Mouse (Mus musculus) kidney, embryonic 14.5 days (tissue): ENCODE data around the gene Rdh12. TPM values are rescaled to one million over a fixed set of nuclear protein-coding genes. Genes with fewer than 3 reads are reported as not detected.

Experiments used
- ATAC-seq: fragments of 200-750 bp; cut with Nextera tagmentation; 2 replicates; pipeline ENCODE4 v1.8.0; 2017; ENCODE audit warnings: moderate number of reproducible peaks, mild to moderate bottlenecking, moderate TSS enrichment, moderate library complexity; ENCODE audit not compliant: low FRiP score, low TSS enrichment
- H3K27ac ChIP-seq: fragments of 300-500 bp; sonication (generic); 2 replicates; pipeline ENCODE4 v1.5.1; 2014; ENCODE audit warnings: low read depth, mild to moderate bottlenecking, low read length, moderate library complexity, mixed read lengths
- H3K27me3 ChIP-seq: fragments of 300-500 bp; sonication (generic); 2 replicates; pipeline ENCODE4 v1.6.1; 2014; ENCODE audit warnings: mild to moderate bottlenecking, low read length; ENCODE audit not compliant: control insufficient read depth, insufficient read depth
- H3K36me3 ChIP-seq: fragments of 300-500 bp; sonication (generic); 2 replicates; pipeline ENCODE4 v1.6.1; 2014; ENCODE audit warnings: low read length, mixed read lengths; ENCODE audit not compliant: control insufficient read depth, insufficient read depth
- H3K4me1 ChIP-seq: fragments of 300-500 bp; sonication (generic); 2 replicates; pipeline ENCODE4 v1.6.1; 2014; ENCODE audit warnings: low read length, mixed read lengths; ENCODE audit not compliant: control insufficient read depth, insufficient read depth
- H3K4me2 ChIP-seq: fragments of 300-500 bp; sonication (generic); replicated peaks from 2 replicates; pipeline ENCODE4 v1.6.1; 2014; ENCODE audit warnings: low read depth, mild to moderate bottlenecking, low read length
- H3K4me3 ChIP-seq: fragments of 300-500 bp; sonication (generic); 2 replicates; pipeline ENCODE4 v1.5.1; 2014; ENCODE audit warnings: mild to moderate bottlenecking, low read length
- H3K9ac ChIP-seq: fragments of 300-500 bp; sonication (generic); 2 replicates; pipeline ENCODE4 v1.6.1; 2014; ENCODE audit warnings: low read depth, mild to moderate bottlenecking, low read length, moderate library complexity
- H3K9me3 ChIP-seq: fragments of 300-500 bp; sonication (generic); 2 replicates; pipeline ENCODE4 v1.6.1; 2016; ENCODE audit warnings: low read length; ENCODE audit not compliant: control insufficient read depth
- WGBS: fragments of 180-500 bp; shearing (Covaris S2); extraction: QIAGEN DNeasy Blood & Tissue Kit; methylation state at CpG from one replicate; pipeline ENCODE4 v1.1.7; 2014; 5-methylcytosine and 5-hydroxymethylcytosine counted together
- polyA plus RNA-seq: library from polyadenylated mRNA; unstranded; fragments of >200 nt; fragmentation: Nextera tagmentation; extraction: Ambion mirVana; gene quantifications from 2 replicates; pipeline ENCODE4 v1.2.1, GENCODE M21; 2014

The Rdh12 gene
- polyA plus RNA-seq, 1 experiment from 2014 or later: 2.2 TPM

- WGBS: 89% methylated on average over 11 of the region's 11 CpGs
- no peaks in the 10 kb centered on the region for H3K9me3 ChIP-seq
- H3K4me3 ChIP-seq: no peak overlapping the region
- H3K9ac ChIP-seq: no peak overlapping the region
- H3K36me3 ChIP-seq: peaks cover 45% of the 10 kb centered on the region; the same call in 1 of the 2 replicates
- no peak for ATAC-seq
- H3K27ac ChIP-seq: no peak overlapping the region
- H3K4me2 ChIP-seq: no peak overlapping the region
- no peaks in the 10 kb centered on the region for H3K27me3 ChIP-seq
- no peaks in the 10 kb centered on the region for H3K4me1 ChIP-seq
Measured at GRCm38 (mm10) chr12:79235485-79236080, 26.9 kb downstream of the Rdh12 start.

GRCm38 (mm10) chr12:79241985-79242384, 33.3 kb downstream of the Rdh12 start:
- ATAC-seq: no peak
- no peak overlapping the region for H3K4me3 ChIP-seq
- peaks cover 78% of the 10 kb centered on the region for H3K36me3 ChIP-seq
- H3K27me3 ChIP-seq: no peaks in the 10 kb centered on the region
- no peak overlapping the region for H3K9ac ChIP-seq
- H3K9me3 ChIP-seq: no peaks in the 10 kb centered on the region
- WGBS: 86% methylated on average over 2 of the region's 2 CpGs
- no peaks in the 10 kb centered on the region for H3K4me1 ChIP-seq
- H3K4me2 ChIP-seq: no peak overlapping the region
- H3K27ac ChIP-seq: no peak overlapping the region

GRCm38 (mm10) chr12:79242921-79243320, 34.2 kb downstream of the Rdh12 start:
- H3K36me3 ChIP-seq: peaks cover 74% of the 10 kb centered on the region
- ATAC-seq: no peak
- H3K27ac ChIP-seq: no peak overlapping the region
- no peak overlapping the region for H3K4me3 ChIP-seq
- no peaks in the 10 kb centered on the region for H3K9me3 ChIP-seq
- no peak overlapping the region for H3K9ac ChIP-seq
- H3K27me3 ChIP-seq: no peaks in the 10 kb centered on the region
- 92% methylated on average over 6 of the region's 6 CpGs for WGBS
- no peaks in the 10 kb centered on the region for H3K4me1 ChIP-seq
- no peak overlapping the region for H3K4me2 ChIP-seq

- Histone ChIP-seq H3K36me3 (peaks cover 78% of the 10 kb centered on the region), H3K4me1 (no peaks in the 10 kb centered on the region), H3K4me3 (no peak overlapping the region), H3K9ac (no peak overlapping the region), H3K4me2 (no peak overlapping the region), H3K27me3 (no peaks in the 10 kb centered on the region), H3K9me3 (no peaks in the 10 kb centered on the region), H3K27ac (no peak overlapping the region)
- 89% methylated on average over 3 of the region's 3 CpGs for WGBS
- no peak for ATAC-seq
Measured at GRCm38 (mm10) chr12:79248110-79248509, 39.4 kb downstream of the Rdh12 start.

GRCm38 (mm10) chr12:79253294-79254053, 44.8 kb downstream of the Rdh12 start:
- 74% methylated on average over 9 of the region's 9 CpGs for WGBS

GRCm38 (mm10) chr12:79254975-79255374, 46.3 kb downstream of the Rdh12 start:
- WGBS: 94% methylated on average over 10 of the region's 10 CpGs
- no peak overlapping the region for H3K27ac ChIP-seq
- no peak overlapping the region for H3K4me3 ChIP-seq
- no peaks in the 10 kb centered on the region for H3K9me3 ChIP-seq
- ATAC-seq: no peak
- peaks cover 59% of the 10 kb centered on the region for H3K36me3 ChIP-seq
- H3K4me2 ChIP-seq: no peak overlapping the region
- no peaks in the 10 kb centered on the region for H3K27me3 ChIP-seq
- H3K4me1 ChIP-seq: no peaks in the 10 kb centered on the region
- H3K9ac ChIP-seq: no peak overlapping the region

More at GRCm38 (mm10) chr12:79253294-79254053, 44.8 kb downstream of the Rdh12 start:
- no peak overlapping the region for H3K4me2 ChIP-seq
- H3K9me3 ChIP-seq: no peaks in the 10 kb centered on the region
- no peaks in the 10 kb centered on the region for H3K27me3 ChIP-seq
- H3K4me1 ChIP-seq: no peaks in the 10 kb centered on the region
- H3K36me3 ChIP-seq: peaks cover 67% of the 10 kb centered on the region
- peak; percentile 77; the same call in 1 of the 2 replicates for ATAC-seq
- no peak overlapping the region for H3K4me3 ChIP-seq
- no peak overlapping the region for H3K9ac ChIP-seq
- no peak overlapping the region for H3K27ac ChIP-seq

- H3K9ac ChIP-seq: no peak overlapping the region
- ATAC-seq: no peak
- no peak overlapping the region for H3K4me3 ChIP-seq
- H3K4me2 ChIP-seq: no peak overlapping the region
- no peaks in the 10 kb centered on the region for H3K9me3 ChIP-seq
- WGBS: 82% methylated on average over 2 of the region's 2 CpGs
- no peaks in the 10 kb centered on the region for H3K27me3 ChIP-seq
- no peaks in the 10 kb centered on the region for H3K4me1 ChIP-seq
- H3K36me3 ChIP-seq: peaks cover 62% of the 10 kb centered on the region
- no peak overlapping the region for H3K27ac ChIP-seq
Measured at GRCm38 (mm10) chr12:79260154-79260553, 51.4 kb downstream of the Rdh12 start.

- Histone ChIP-seq H3K4me1 (no peaks in the 10 kb centered on the region), H3K9me3 (no peaks in the 10 kb centered on the region), H3K9ac (no peak overlapping the region), H3K4me3 (no peak overlapping the region), H3K27ac (no peak overlapping the region), H3K27me3 (no peaks in the 10 kb centered on the region), H3K4me2 (no peak overlapping the region), H3K36me3 (peaks cover 66% of the 10 kb centered on the region)
- ATAC-seq: no peak
- 49% methylated on average over 5 of the region's 5 CpGs for WGBS
Measured at GRCm38 (mm10) chr12:79261035-79261434, 52.3 kb downstream of the Rdh12 start.
